Mouse (Mus musculus) neural tube, embryonic 11.5 days (tissue): Measurements from ENCODE around the gene Hnrnpm. TPM values are rescaled to one million over a fixed set of nuclear protein-coding genes. Genes with fewer than 3 reads are reported as not detected.

Source experiments
- ATAC-seq: fragments of 200-750 bp; cut with Nextera tagmentation; 2 replicates; pipeline ENCODE4 v1.8.0; 2017; ENCODE audit warnings: moderate number of reproducible peaks, mild to moderate bottlenecking, moderate TSS enrichment, moderate library complexity; ENCODE audit not compliant: insufficient read depth, low FRiP score, low TSS enrichment
- DNase-seq: peaks from one replicate; pipeline ENCODE4 v3.0.0-alpha.2; 2015; ENCODE audit warnings: low spot score
- H3K27ac ChIP-seq: fragments of 300-500 bp; sonication (generic); 2 replicates; pipeline ENCODE4 v1.5.1; 2014; ENCODE audit warnings: low read depth, mild to moderate bottlenecking, low read length
- H3K27me3 ChIP-seq: fragments of 300-500 bp; sonication (generic); 2 replicates; pipeline ENCODE4 v1.6.1; 2014; ENCODE audit warnings: mild to moderate bottlenecking, low read length, mixed read lengths; ENCODE audit not compliant: control insufficient read depth, insufficient read depth
- H3K36me3 ChIP-seq: fragments of 300-500 bp; sonication (generic); 2 replicates; pipeline ENCODE4 v1.6.1; 2014; ENCODE audit warnings: mild to moderate bottlenecking, low read length, moderate library complexity, mixed read lengths; ENCODE audit not compliant: control insufficient read depth, insufficient read depth
- H3K4me1 ChIP-seq: fragments of 300-500 bp; sonication (generic); 2 replicates; pipeline ENCODE4 v1.6.1; 2014; ENCODE audit warnings: low read length, mixed read lengths; ENCODE audit not compliant: control insufficient read depth, insufficient read depth
- H3K4me2 ChIP-seq: fragments of 300-500 bp; sonication (generic); 2 replicates; pipeline ENCODE4 v1.6.1; 2014; ENCODE audit warnings: low read depth, mild to moderate bottlenecking, moderate library complexity
- H3K4me3 ChIP-seq: fragments of 300-500 bp; sonication (generic); 2 replicates; pipeline ENCODE4 v1.5.1; 2014; ENCODE audit warnings: low read depth, low read length
- H3K9ac ChIP-seq: fragments of 300-500 bp; sonication (generic); 2 replicates; pipeline ENCODE4 v1.6.1; 2014; ENCODE audit warnings: mild to moderate bottlenecking, low read length
- H3K9me3 ChIP-seq: fragments of 300-500 bp; sonication (generic); 2 replicates; pipeline ENCODE4 v1.6.1; 2016; ENCODE audit warnings: low read length; ENCODE audit not compliant: control insufficient read depth
- WGBS: fragments of 180-500 bp; shearing (Covaris S2); extraction: QIAGEN DNeasy Blood & Tissue Kit; methylation state at CpG from one replicate; pipeline ENCODE4 v1.1.7; 2014; 5-methylcytosine and 5-hydroxymethylcytosine counted together
- polyA plus RNA-seq: library from polyadenylated mRNA; unstranded; fragments of >200 nt; fragmentation: Nextera tagmentation; extraction: Ambion mirVana; gene quantifications from 2 replicates; pipeline ENCODE4 v1.2.1, GENCODE M21; 2014

The Hnrnpm gene
- polyA plus RNA-seq, 1 experiment from 2014 or later, result 554 TPM

- H3K27me3 ChIP-seq, result no peaks in the 10 kb centered on the region
- H3K4me3 ChIP-seq, result no peak overlapping the region
- DNase-seq (no peak), ATAC-seq (no peak)
- no peaks in the 10 kb centered on the region for H3K4me1 ChIP-seq
- H3K4me2 ChIP-seq, result no peak overlapping the region
- no peak overlapping the region for H3K9ac ChIP-seq
- H3K27ac ChIP-seq, result no peak overlapping the region
- no peaks in the 10 kb centered on the region for H3K9me3 ChIP-seq
- no peaks in the 10 kb centered on the region for H3K36me3 ChIP-seq
- 93% methylated on average over 8 of the region's 8 CpGs for WGBS
Observed at GRCm38 (mm10) chr17:33599836-33600475, 86.7 kb downstream of the Hnrnpm start.

DNA sequence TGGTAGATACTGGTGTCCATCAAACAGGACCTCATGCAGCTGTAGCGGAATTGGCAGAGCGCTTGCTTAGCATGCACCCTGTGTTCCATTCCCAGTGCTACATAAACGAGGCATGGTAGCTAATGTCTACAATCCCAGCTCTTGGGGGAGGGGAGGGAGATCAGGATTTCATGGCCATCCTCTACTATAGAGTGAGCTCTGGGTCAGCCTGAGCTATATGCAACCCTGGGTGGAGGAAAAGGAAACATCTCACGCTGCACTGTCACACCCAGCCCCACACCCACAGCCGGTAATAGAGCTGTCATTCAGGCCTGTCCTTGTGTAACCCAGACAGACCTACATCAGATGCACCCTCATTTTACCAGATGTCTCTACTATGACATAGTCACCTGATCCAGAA, 88.2 kb downstream of the Hnrnpm start:
- H3K27me3 ChIP-seq, result no peaks in the 10 kb centered on the region
- H3K4me3 ChIP-seq, result no peak overlapping the region
- H3K9me3 ChIP-seq, result no peaks in the 10 kb centered on the region
- no peak for ATAC-seq
- H3K4me2 ChIP-seq, result no peak overlapping the region
- 93% methylated on average over 5 of the region's 5 CpGs for WGBS
- H3K4me1 ChIP-seq, result no peaks in the 10 kb centered on the region
- no peaks in the 10 kb centered on the region for H3K36me3 ChIP-seq
- no peak overlapping the region for H3K27ac ChIP-seq
- no peak overlapping the region for H3K9ac ChIP-seq
- no peak for DNase-seq

GRCm38 (mm10) chr17:33597271-33597670, 89.4 kb downstream of the Hnrnpm start:
- Histone ChIP-seq H3K27ac (no peak overlapping the region), H3K4me1 (no peaks in the 10 kb centered on the region), H3K4me3 (no peak overlapping the region), H3K9me3 (no peaks in the 10 kb centered on the region), H3K9ac (no peak overlapping the region), H3K4me2 (no peak overlapping the region), H3K27me3 (no peaks in the 10 kb centered on the region), H3K36me3 (no peaks in the 10 kb centered on the region)
- ATAC-seq (no peak), DNase-seq (no peak)

Other genes starting within 250 kb of the Hnrnpm start
- 37.0 and 40.8 TPM in 2 replicates for gene Adamts10, start 162.7 kb downstream of the Hnrnpm start, polyA plus RNA-seq
- gene Myo1f, start 131.2 kb downstream of the Hnrnpm start, polyA plus RNA-seq, result 2.2 and 3.1 TPM in 2 replicates
- 68.8 and 71.0 TPM in 2 replicates for gene Zfp414, start 57.8 kb downstream of the Hnrnpm start, polyA plus RNA-seq
- 0.20 and 1.0 TPM in 2 replicates for gene Pram1, start 48.8 kb downstream of the Hnrnpm start, polyA plus RNA-seq
- 39.3 and 43.8 TPM in 2 replicates for gene March2, start 31.8 kb upstream of the Hnrnpm start, polyA plus RNA-seq
- gene Rab11b, start 73.7 kb upstream of the Hnrnpm start, polyA plus RNA-seq, result 293 and 295 TPM in 2 replicates
- gene Angptl4, start 95.0 kb upstream of the Hnrnpm start, polyA plus RNA-seq, result 14.9 and 18.6 TPM in 2 replicates
- 23.5 TPM in 2 replicates for gene Kank3, start 123.7 kb upstream of the Hnrnpm start, polyA plus RNA-seq
- 813 and 863 TPM in 2 replicates for gene Rps28, start 137.7 kb upstream of the Hnrnpm start, polyA plus RNA-seq
- 432 and 435 TPM in 2 replicates for gene Ndufa7, start 137.7 kb upstream of the Hnrnpm start, polyA plus RNA-seq
- 72.6 and 79.1 TPM in 2 replicates for gene Cd320, start 156.2 kb upstream of the Hnrnpm start, polyA plus RNA-seq
- not detected in 2 replicates for gene Gm7029, start 187.0 kb upstream of the Hnrnpm start, polyA plus RNA-seq
- 8.4 and 11.0 TPM in 2 replicates for gene Kifc1, start 203.8 kb upstream of the Hnrnpm start, polyA plus RNA-seq
- not detected in 2 replicates for gene Platr17, start 218.3 kb upstream of the Hnrnpm start, polyA plus RNA-seq
- gene Daxx, start 222.6 kb upstream of the Hnrnpm start, polyA plus RNA-seq, result 61.2 and 61.4 TPM in 2 replicates
- 12.9 and 16.2 TPM in 2 replicates for gene Tapbp, start 229.0 kb upstream of the Hnrnpm start, polyA plus RNA-seq
- 10.5 and 11.2 TPM in 2 replicates for gene Zbtb22, start 229.0 kb upstream of the Hnrnpm start, polyA plus RNA-seq
- 38.7 and 42.6 TPM in 2 replicates for gene Rgl2, start 242.7 kb upstream of the Hnrnpm start, polyA plus RNA-seq